Mouse (Mus musculus) thymus, postnatal 36 days (tissue): ENCODE measurements around the gene Saa2.
A peak's percentile ranks its signal among the peaks of the same experiment; 100 is the strongest.
"Not testable (repeated sequence)": the region's sequence is repeated elsewhere in the genome, so short reads cannot be mapped to it uniquely, and the experiment has no call there.

Source experiments
- DNase-seq, 2 experiments: peaks; one replicate each; pipeline ENCODE4 v3.0.0; 2022; ENCODE audit warnings: mixed read lengths in 2 of 2

The Saa2 gene

DNA sequence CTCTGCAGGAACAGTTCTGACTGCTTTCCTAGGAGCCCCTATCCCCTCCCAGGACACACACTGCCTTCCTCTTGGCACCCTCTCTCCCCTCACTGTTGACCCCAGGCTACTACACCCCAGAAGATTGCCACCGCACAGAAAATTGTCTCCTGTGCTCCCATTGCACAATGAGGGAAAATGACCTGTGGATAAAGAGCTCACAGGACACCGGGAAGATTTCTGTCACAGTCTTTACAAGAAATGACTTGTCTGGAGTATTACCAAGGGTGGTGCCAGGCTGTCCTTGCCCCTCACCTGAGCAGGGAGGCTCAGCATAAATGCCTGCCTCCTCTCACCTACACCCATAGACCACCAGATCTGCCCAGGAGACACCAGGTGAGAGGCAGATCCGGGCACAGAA is at the start of gene Saa2:
Gene Saa2, plus strand, starts transcription at position 301 of the 400 bp plus-strand sequence.
- DNase-seq: no peak

DNA sequence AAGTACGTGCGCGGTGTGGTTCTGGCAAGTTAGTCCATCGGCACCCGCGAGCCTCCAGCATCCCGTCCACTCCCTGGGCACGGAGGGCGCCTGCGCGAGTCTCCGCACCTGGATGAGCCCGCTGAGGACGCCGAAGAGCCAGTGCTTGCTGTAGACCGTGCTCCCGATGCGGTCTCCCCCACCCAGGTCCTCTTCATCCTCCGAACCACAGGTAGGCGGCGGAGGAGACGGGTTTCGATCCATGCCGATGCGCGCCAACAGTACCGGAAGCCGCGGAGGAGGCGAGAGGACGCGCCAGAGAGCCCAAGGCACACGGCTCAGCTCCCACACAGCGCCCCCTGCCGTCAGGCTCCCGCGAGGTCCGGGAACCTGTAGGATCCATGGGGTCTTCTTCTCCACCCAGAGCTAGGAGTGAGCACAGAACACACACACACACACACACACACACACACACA is 41.2 kb upstream of the Saa2 start, which contains the start of gene Saal1:
Gene Saal1, minus strand, starts transcription at position 291 of the 455 bp plus-strand sequence.
- peak; percentile 86 to 87 for DNase-seq

DNA sequence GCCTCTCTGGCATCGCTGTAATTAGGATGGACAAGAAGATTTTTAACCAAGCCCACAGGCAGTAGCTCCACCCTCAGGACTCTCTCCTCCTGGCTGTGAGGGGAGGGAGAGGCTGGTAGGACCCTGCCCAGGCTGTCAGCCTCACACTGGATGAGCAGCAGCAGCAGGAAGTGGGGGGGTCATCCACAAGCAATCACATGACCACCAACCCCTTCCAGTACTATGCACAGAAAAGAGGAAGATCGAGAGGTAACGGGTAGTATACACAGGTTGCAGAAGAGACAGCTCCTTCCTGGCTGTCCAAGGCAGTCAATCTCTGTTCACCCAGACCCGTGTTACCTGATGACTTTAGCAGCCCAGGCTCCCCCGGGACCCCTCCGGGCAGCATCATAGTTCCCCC is 39.3 kb upstream of the Saa2 start:
- no peak for DNase-seq

GRCm38 (mm10) chr7:46714518-46714917 is 37.1 kb upstream of the Saa2 start:
- peak; percentile 56 to 62 for DNase-seq

DNA sequence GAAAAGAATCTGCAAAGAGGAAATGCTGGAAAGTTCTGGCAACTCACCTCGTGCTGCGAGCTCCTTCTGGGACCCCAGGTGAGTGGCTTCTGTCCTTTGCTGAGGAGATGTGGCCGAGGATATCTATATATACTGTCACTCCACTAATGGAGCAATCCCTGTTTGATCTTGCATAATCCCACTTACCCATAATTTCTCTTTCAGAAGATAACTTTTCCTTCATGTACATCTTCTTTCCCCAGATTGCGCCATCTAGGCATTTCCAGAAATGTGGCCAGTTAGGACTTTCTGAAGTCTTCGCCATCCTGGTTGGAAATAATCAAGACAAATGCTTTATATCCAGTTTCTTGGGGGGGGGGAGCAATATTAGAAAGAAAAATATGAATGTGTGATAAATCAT is 36.0 kb upstream of the Saa2 start, which contains the start of gene Saa3:
Gene Saa3, minus strand, starts transcription at position 101 of the 400 bp plus-strand sequence.
- no peak for DNase-seq

DNA sequence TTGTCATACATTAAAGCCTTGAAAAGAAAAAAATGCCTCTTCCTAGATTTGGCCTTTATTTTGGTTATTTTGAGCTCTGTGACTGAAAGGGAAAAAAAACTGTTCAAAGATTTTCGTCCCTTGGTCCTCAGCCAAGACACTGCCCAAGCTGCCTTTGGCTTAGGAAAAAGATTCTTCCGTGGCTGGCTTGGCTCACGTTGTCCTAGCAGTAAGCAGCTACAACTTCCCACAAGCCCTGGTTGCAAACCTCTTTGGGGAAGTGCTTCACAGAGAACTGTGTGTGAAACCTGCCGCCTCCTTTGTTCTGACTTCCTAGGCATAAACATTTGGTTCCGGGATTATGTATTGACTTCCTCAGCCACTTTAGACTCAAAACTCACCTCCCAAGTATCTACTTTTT is 34.7 kb upstream of the Saa2 start:
- no peak for DNase-seq

DNA sequence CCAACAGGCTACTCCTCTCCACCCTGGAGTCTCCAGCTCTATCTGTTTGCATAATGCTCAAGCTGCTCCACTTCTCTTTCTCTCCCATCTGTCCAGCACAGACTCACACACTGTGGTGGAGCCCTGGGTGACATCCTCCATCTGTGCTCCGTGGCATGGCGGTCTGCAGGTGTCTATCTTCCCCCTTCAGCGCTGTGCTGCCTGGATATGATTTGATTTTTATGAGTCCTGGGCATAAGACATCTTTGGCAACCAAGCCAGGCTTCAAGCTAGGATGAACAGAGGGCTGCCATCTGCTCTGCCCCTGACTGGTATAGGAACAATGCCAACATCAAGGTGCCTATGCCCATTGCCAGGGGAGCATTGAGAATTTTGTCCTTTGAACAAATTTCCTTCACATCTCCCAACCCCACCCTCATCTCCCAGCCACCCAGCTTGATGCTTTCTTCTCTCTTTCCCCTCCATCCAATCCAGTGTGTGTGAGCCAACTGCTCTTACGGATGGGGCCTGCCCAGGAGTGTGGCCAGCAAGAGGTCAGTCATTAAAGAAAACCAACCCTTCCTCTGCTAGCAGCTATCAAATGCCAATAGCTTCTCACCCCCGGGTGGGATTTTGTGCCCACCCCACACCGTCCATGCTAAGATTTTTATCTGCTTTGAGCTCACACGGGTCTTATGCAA is 32.9 kb upstream of the Saa2 start:
- no peak for DNase-seq

DNA sequence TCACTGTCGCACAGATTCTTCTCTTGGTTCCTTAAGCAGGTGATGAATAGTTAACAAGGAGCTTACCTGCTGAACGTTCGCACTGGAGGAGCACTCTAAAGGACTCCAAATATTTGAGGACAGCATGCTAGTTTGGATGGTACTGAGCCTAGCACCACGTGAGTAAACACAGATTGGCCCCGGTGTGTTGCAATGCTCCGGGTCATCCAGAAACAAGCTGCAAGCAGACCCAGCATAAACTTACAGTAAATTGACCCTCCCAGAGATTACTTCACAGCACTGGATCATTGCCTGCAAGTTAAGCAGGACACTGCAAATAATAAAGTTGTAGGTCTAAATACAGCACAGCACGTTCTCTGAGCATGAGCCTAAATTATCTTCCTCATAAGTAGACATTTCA is 32.1 kb upstream of the Saa2 start:
- no peak for DNase-seq

DNA sequence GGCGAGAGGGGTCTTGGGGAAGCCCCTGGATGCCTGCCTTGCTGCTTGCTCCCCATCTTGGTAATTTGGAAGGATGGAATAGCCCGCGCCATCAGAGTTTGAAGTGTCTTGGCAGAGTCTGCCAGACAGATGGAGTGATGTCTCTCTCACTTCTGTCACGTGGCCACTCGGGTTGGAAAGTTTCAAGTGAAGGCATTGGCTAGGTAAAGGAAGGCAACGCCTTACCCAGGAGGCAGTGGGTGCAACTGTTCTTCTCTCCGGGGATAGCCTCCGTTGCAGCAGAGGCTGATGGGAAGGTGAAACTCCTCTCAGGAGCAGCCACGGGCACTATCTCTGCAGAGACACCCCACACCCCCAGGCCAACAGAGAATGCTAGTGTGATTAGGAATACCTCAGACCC is 31.1 kb upstream of the Saa2 start:
- DNase-seq: no peak

DNA sequence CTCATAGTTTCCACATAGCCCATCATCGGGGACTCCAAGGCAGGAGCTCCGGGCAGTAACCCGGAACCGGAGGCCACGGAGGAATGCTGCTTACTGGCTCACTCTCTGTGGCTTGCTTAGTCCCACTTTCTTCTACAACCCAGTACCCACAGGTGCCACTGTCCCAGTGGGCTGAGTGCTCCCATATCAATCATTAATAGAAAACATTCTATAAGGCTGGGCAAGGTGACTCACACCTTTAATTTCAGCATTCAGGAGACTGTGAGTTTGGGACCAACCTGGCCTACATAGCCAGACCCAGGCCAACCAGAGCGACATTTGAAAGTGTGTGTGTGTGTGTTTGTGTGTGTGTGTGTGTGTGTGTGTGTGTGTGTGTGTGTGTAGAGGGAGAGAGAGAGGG is 28.2 kb upstream of the Saa2 start:
- no peak for DNase-seq

- DNase-seq: no peak
Measured at GRCm38 (mm10) chr7:46723849-46724248, 27.7 kb upstream of the Saa2 start.

GRCm38 (mm10) chr7:46724396-46724795 is 27.2 kb upstream of the Saa2 start:
- no peak for DNase-seq

DNA sequence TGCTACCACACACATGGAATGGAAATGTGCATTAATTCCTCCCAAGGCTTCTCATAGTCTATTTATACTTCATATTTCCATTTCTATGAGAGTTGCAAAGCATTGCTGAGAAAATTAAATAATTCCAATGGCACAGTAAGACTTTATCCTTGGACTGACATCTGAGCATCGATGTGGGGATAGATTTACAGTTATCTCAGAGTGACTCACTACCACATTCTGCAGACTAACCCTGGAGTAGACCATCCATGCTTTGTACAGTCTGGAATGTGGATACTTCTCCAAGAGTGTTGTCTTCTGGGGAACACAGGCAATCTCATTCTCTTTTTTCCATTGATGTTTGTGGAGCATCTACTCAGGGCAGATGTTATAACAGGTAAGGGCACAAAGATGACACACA is 24.0 kb upstream of the Saa2 start:
- no peak for DNase-seq

- DNase-seq: no peak
Measured at GRCm38 (mm10) chr7:46732458-46732857, 19.1 kb upstream of the Saa2 start, which contains the start of gene Saa4. TSS of gene Saa4 (minus strand) at chr7:46732603.

- DNase-seq: no peak
Measured at GRCm38 (mm10) chr7:46734983-46735382, 16.6 kb upstream of the Saa2 start.

GRCm38 (mm10) chr7:46738561-46739460 is 12.8 kb upstream of the Saa2 start:
- no peak for DNase-seq

DNA sequence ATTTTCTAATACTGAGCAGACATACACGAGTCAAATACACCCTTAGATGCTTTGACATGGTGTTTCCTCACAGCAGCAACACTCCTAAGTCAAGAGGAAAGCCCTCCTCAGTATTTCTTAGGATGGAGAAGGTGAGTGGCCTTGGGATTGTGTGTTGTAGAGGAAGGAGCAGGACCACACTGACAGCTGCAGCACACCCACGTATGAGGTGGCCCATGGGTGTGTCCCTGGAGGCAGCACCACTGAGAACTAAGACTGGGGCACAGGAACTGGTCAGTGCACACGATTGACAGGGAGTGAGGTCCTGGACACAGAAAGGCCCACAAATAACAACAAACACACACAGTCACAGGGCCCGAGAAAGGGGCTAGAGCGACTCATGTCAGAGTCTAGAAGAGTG is 11.5 kb upstream of the Saa2 start:
- not testable (repeated sequence) for DNase-seq

DNA sequence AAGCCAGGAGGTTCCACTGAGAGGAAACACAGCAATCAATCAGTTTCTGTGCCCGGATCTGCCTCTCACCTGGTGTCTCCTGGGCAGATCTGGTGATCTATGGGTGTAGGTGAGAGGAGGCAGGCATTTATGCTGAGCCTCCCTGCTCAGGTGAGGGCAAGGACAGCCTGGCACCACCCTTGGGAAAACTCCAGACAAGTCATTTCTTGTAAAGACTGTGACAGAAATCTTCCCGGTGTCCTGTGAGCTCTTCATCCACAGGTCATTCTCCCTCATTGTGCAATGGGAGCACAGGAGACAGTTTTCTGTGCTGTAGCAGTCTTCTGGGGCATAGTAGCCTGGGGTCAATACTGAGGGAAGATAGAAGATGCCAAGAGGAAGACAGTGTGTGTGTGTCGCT is 8.7 kb upstream of the Saa2 start, which contains the start of gene Saa1:
Gene Saa1, minus strand, starts transcription at position 101 of the 400 bp plus-strand sequence.
- DNase-seq: not testable (repeated sequence)

DNA sequence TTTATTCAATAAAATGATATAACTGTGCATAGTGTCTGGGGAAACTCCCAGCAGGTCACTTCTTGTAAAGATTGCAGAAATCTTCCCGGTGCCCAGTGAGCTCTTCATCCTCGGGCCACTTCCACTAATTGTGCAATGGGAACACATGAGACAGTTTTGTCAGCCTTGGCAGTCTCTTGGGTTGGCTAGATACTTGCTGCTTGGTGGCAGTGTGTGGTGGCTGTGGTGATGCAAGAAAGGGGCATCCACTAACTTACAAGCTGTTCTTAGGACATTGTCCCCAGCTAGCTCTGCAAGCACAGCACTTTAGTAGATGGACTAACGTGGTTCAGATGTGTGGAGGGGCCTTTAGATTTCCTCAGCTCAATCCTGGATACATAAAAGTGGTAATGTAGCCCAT is 5.8 kb upstream of the Saa2 start:
- no peak for DNase-seq

DNA sequence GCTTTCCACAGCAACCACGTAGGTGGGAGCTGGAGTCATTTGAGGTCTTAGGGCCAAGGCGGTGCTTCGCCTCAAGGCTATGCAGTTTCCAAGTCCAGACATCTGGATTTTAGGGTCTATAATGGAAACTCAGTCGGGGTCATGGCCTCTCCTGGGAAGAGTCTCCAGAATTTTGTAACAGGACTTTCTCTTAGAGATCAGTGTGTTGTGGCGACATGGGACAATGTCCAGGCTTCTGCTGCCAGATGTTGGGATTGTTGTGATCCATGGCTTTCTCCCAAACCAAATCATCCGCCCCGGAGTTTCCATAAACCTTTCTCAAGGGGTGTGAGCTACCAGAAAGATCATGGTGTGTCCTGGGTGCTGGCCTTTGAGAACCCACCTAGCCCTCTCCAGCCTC is 5.2 kb upstream of the Saa2 start:
- DNase-seq: no peak

DNA sequence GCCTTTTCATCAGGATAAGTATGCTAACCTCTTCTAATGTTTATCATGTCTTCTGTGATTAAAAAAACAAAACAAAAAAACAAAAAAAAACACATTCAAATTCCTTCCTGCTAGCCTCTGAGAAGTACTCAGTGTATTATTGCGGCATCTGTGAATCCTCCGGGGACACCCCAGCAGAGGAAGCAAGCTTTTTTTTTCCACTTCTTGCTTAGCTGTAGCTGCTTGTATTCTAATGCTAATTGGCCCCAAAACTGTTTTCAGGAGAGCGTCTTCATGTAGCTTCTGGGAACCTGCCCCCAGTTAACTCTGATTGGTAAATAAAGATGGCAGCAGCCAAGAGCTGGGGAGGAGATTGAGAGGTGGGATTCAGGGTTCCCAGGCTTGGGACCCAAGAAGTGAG is 3.1 kb upstream of the Saa2 start:
- no peak for DNase-seq

DNA sequence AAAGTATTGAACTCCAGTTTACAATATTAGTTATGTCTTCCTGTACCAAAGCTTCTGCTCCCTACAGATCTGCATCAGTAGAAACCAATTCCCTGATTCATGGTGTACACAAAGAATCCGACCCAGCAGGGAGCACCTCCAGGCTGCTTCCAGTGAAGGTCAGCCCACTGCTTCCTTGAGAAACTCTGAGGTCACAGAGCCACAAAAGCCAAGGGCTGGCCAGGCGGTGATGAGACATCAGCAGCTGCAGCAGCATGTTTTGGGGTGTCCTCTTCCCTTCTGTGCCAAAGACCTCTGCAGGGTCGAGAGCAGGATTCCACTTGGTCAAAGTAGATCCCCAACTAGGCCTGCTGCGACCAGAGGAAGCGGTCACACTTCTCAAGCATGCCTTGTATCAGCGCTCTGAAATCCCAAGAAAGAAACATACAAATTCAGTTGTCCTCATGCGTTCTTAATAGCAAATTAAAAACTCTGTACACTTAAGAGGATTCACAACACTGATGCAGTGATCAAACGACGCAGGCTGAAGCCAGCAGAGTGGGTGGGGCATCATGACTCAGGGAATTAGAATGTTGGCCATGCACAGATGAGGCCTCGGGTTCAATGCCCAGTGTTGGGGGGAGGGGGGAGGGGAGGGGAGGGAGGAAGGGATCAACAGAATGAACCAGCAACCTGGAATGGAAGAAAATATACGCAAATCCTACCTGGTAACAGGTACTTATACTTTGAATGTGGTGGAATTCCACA is 9.6 kb downstream of the Saa2 start:
- no peak for DNase-seq

DNA sequence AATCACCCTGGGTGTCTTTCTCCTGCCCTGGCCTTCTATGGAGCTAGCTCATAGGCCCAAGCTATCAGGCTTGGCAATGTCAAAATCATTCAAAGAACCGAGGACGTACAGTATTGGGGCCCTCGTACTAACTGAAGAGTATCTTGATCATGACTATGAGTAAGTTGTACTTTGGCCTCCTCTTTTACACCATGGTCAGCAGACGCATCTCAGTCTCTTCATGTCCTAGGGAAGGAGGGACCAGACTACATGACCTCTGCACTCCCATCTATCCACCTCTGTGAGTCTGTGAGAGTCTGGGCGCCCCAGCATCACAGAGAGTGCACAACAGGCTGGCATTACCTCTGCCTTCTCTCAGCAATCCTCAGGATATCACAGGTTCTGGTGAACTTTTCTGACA is 11.0 kb downstream of the Saa2 start:
- DNase-seq: no peak
